Mouse (Mus musculus): ENCODE results near the gene P4ha2.

P4ha2 gene

DNA sequence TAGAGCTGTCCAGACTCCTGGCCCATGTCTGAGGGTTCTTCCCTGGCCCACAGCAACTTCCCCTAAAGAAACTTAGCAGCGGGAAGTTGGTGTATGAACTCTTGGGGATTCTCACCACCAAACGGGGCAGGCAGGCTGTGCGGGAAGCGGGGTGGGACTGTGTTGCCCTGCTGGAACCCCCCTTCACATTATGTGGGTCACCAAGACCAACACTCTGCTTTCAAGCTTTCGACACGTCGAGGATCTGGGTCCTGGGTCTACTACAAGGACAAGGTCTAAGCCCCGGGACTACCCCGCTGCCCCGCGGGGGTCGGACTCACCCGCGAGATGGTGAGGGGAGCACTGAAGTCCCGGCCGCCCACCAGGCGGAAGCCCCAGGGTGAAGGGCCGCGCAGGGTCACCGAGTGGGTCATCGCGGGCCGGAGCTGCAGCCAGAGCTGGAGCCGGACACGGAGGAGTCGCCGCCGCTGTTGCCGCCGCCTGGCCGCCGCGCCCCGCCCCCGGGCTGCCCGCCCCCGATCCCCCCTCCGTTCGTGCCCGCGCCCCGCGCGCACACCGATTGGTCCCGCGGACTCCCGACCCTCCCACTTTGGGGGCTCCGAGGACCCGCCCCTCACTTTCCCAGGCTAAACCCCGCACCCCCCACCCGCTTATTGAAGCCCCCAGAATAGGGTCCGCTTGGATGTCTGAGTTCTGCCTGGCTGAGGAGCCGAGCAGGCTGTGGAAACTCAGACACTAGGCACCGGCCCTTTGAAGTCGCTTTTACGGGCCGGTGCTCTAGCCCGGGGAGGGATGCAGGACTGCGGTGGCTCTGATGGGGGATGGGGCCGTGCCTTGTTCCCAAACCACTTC is 31.1 kb upstream of the P4ha2 start, which contains the start of gene Pdlim4:
Gene Pdlim4, minus strand, starts transcription at position 495 of the 852 bp plus-strand sequence.
- DNase-seq (ENCODE audit: low spot score) = no peak

DNA sequence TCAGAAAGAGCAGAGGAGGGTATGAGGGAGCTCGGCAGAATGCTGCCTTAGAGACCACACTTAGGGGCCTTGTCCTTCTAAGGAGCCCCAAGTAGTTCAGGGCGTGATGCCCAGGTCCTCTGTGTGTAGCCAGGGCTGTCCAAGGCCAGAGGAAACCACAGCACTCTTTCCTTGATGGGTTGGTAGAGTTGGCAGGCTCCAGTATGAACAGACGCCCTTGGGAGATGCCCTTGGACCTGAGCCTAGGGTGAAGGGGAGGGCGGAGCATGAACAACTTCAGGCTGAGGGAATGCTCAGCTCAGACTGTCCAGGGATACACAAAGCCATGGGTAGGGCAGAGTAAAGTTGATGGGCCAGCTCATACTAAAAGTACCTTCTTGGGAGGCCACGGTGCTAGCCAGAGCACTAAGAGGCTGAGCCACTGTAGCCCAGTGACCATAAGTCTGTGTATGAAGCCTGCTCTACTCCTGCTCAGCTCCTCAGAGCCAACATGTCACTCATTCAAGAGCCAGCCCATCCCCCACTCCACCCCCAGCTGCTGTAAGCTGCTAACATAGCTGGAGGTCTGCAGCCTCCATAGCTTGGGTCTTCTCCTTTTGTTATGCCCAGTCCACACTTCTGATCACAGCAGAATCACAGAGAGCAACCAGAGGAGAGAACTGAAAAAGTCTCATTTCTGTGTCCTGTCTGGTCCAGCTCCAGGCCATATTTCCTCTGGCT is 28.0 kb upstream of the P4ha2 start:
- DNase-seq (ENCODE audit: low spot score) = no peak

DNA sequence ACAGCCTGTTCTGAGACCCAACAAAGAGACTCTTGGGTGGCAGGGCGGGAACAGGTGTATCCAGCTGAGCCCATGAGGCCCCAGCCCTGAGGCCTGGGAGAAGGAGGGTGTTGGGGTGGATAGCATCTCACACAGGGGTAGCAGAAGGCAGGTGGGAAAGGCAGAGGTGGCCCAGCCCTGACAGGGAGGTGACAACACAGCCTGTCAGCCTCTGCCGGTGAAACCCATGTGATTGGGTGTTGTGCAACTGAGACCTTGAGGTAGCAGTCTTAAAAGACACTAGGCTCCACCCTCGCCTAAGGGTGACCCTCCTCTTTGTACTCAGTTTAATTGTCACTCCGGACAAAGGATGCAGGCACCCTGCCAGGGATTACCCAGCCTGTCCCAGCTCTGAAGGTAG is 26.6 kb upstream of the P4ha2 start:
- DNase-seq (ENCODE audit: low spot score) = no peak

DNA sequence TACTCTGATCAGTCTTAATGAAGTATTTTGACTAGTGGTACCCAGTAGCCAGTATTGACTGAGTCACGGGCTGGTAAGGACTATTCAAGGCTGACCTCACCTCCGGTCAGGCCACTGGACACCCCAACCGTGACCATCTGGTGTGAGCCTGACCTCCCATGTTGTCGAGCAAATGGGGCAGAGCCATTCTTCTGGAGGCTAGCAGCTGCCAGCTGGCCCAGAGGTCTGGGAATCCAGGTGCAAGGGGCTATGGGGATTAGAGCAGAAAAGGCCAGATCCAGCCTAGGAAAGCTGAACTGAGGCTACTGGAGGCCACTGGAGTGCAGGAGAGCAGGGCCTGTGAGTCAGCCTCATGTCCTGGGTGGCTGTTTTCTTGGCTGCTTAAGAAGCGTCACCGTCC is 24.5 kb upstream of the P4ha2 start:
- no peak for DNase-seq (ENCODE audit: low spot score)

DNA sequence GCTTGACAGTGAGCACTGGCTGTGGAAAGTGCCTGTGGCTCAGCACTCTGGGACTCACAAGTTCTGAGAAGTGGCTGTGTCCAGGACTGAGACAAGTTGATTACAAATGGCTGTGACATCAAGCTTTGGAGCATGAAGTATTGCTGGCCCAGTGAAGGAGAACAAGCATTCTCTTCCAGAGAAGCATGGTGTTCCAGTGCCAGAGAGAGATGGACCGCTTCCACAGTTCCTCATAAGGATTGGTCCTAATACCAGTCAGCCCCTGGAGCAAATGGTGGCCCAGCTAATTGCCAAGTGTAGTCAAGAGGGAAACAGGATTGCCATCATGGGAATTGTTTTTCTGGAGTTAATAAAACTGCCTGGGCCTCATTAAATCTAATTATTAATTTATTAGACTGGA is 23.8 kb upstream of the P4ha2 start:
- DNase-seq (ENCODE audit: low spot score) = no peak

DNA sequence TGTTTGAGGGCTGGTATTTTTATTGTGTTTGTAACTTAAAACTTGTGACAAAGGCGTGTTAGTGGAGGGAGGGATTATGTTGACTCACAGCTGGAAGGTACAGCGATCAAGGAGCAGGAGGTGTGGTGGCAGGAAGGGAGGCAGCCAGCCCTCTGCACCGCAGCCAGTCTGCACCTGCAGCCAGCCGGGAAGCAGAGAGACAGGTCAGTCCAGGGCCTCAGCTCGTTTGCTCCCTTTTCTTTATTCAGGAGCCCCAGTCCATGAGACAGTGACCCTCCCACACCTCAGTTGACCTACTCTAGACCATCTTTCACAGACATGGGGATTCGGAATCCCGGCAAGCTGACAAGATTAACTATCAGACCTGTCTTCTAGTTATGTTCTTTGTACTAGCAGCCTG is 19.5 kb upstream of the P4ha2 start:
- no peak for DNase-seq (ENCODE audit: low spot score)

DNA sequence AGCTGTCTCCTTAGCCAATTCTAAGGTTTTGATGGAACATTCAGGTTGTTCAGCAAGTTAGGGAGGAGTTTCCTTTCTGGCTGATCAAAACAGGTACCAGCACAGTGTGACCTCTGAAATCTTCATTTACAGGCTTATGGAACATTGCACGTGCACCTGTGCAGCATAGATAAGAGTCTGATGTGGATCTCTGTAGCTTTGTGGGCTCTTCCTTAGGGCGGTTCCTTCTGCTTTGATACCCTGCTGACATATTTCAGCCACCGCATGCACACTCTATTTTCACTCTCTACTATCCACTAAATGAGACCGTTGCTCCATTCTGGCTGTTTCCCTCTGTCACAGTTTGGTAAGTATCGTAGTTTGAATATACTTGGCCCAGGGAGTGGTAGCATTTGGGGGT is 17.2 kb upstream of the P4ha2 start:
- DNase-seq (ENCODE audit: low spot score) = no peak

DNA sequence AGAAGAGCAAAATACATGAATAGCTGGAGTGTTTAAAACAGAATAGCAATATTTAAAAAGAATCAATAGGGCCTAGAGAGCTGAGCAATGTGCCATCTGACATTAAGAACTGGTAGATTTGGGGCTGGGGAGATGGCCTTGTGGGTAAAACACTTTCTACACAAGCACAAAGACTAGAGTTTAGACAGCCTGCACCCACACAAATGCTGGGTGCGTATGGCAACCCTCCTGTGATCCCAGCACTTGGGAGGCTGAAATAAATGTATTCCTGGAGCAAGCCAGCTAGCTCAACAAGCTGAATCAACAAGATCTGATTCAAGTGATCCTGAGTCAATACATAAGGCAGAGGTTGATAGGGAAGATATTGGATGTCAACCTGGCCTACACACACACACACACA is 14.9 kb upstream of the P4ha2 start:
- no peak for DNase-seq (ENCODE audit: low spot score)

DNA sequence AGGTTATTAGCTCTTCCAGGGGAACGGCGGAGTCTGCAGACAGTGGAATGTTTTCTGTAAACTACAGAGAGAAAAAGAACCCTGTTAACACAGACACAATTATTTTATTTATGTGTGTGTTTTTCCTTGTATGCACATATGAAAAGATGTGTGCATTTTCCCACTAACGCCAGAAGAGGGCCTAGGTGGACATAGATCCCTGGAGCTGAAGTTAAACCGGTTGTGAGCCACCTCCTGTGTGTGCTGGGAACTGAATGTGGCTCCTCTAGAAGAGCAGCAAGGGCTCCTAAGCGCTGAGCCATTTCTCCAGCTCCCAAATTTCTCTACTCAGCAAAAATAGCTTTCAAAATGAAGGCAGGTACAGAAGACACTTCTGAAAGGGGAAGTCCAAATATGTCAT is 14.1 kb upstream of the P4ha2 start:
- no peak for DNase-seq (ENCODE audit: low spot score)

DNA sequence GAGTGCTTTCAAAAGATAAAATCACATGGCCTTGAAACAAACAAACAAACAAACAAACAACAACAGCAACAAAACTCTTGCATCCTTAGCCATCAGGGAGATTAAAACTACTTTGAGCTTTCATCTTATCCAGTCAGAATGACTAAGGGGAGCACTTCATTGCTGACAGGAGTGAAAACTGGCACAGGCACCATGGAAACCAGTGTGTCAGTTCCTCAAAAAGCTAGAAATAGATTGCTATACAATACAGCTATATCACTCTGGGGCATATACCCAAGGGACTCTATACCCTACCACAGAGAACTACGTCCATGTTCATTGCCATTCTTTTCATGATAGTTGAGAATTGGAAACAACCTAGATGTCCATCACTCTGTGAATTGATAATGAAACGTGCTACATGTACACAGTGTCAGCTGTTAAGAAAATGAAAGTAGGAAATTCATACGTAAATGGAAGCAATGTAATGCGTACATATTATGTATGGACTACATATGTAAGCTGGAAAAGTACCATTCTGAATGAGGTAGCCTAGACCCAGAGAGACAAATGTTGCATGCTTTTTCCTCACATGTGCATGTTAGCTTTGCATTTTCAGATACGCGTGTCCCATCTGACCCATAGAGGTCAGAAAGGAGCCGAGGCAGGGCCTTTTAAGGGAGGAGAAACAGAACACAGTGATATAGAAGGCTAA is 11.5 kb upstream of the P4ha2 start:
- DNase-seq (ENCODE audit: low spot score) = no peak

DNA sequence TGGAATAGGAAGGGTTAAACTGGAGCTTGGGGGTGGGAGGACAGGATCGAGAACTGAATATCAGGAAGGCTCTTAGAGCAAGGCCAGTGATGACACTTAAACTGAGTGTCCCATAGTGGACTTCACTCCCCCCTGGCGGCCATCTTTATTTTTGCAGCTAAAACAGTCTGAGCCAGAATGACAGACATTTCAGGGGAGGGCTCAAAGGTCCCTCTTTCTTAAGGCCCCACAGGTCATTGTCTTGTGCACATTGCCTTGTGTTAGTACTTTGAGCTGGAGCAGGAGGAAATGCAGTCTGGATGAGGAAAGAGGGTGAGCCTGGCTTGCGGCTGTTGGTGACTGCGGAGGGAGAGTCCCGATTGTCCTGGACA is 11.0 kb upstream of the P4ha2 start:
- peak; percentile 51 for DNase-seq (ENCODE audit: low spot score)

DNA sequence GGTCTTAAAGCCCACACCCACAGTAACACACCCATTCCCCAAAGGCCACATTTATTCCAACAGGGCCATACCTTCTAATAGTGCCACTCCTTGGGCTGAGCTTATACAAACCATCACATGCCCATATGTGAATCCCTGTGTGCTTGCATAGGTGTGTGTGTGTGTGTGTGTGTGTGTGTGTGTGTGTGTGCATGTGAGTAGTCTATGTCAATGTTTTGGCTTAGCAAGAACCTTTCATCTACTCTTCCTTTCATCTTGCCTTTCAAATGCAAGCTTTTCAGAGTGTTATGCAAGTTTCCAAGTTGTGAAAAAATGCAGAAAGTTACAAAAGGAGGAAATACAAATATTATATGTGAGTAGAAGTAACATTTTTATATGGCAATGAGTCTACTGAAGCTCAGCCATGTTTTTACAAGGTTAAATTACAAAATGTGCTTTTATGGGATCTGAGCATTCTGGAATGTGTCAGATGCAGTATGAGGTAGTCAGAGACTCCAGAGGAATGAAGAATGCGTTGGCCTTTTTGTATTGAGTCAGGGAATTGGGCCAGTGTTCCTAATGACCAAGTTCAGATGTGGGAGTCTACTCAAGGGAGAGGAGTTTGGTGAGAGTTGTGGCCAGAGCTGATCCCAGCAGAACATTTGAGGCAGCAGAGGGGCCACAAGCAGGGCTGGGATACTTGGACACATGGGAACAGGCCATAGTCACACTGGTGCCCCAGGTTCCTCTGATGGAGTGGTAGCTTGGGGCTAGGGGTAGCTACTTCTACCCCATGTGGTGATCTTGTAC is 9.6 kb upstream of the P4ha2 start:
- DNase-seq (ENCODE audit: low spot score) = no peak

DNA sequence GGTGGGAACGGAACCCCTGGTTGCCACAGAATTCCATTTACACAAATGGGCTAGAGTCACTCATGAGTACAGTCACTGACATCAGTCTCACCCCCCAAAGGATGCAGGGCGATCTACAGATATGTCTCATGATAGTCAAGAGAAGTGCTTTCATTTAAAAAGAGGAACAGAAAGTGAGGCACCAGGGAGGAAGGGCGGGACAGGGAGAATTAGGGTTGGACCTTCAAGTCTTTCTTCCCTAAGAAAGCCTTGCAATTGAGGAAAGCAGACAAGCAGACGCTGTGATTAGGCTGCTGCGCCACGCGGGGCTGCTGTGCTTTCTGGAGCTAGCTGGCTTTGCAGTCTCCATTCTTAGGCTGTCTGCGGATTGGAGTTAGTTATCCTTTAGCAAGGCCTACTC is 8.2 kb upstream of the P4ha2 start:
- no peak for DNase-seq (ENCODE audit: low spot score)

DNA sequence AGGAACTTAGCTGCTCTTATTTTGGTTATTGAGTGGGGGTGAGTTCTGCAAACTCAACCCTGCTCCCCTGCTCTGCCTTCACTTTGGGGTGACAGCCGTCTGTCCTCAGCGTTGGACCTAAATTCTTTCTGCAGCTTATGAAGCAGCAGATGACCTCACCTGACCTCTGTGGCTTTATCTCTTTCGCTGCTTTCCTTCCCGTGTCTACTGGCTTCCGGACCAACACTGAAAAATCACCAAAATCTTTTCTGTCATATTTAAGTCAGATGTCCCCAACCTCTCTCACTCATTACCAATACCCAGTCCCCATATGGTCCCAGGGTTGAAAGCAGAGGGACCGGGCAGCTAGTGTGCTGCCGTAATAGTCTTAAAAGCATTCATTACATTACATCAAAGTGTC is 7.7 kb upstream of the P4ha2 start:
- DNase-seq (ENCODE audit: low spot score) = no peak

DNA sequence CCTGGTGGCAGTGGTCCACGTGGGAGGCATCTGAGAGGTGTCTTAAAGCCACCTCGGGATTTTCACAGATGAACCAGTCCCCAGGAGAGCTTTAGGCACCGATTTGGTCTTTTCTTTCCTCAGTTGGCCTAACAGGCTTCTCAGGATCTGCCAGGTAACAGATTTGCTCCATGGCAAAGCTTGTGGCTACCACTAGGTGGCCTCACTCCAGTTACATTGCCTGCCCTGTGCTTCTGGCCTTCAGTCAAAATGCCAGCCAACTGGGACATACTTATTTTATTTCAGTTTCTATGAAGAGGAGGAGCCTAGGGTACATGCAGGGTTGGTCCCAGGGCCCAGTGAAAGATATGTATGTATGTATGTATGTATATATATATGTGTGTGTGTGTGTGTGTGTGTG is 6.9 kb upstream of the P4ha2 start:
- no peak for DNase-seq (ENCODE audit: low spot score)

DNA sequence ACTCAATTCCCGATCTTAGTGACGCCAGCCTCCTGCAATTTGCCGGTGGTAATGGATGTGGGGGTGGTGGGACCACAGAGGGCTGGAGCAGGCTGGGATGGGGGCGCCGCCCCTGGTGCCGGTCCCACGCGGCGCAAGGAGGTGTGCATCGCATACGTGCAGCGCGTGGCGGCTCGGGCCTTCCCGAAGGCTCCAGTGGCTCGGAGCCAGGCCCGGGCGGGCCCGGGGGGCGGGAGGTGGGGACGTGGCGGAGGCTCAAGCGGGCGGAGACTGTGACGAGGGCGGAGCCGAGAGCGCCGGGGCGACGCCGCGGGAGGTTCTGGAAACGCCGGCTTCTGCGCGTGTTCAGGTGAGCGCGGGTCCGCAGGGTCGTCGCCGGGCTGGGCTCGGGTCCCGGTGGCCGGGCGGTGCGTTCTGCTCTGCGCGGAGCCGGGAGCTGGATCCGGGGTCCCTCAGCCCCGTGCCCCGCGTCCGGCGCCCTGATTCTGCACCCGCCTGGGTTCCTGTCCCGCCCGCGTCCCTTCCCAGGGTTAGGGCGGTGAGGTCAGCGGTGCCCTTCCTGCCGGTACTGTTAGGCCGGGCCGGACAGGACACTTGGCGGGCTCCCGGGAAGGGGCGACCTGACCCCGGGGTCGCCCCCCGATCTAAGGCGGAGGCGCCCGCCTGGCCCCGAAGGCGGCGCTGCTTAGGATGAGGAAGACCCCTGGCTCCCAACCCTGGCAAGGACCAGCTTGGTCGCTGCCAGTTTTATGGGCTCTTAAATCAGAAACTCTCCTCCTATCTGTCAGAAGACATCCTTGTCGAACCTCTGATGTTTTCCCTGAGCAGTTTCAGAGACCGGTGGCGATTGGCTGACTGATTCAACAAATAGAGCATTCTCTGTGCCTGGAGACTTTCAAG is 1.0 kb downstream of the P4ha2 start:
- DNase-seq (ENCODE audit: low spot score) = no peak

DNA sequence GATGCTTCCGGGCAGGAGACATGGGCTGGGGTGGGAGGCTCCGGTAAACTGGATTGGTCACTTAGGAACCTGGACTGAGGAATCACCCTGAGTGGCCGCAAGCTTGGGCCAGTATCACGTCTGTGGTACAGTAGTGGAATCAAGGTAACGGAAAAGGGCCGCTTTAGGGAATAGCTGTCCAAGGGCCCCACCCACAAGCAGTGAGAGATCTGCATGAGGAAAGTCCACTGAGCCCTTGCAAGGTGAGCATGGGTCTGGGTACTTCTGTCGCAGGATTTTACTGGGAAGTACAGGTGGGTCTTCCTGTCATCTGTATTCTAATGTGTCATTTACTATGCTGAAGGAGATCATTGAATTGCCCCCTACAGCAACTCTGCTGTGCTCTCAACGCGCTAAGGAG is 1.8 kb downstream of the P4ha2 start:
- no peak for DNase-seq (ENCODE audit: low spot score)

DNA sequence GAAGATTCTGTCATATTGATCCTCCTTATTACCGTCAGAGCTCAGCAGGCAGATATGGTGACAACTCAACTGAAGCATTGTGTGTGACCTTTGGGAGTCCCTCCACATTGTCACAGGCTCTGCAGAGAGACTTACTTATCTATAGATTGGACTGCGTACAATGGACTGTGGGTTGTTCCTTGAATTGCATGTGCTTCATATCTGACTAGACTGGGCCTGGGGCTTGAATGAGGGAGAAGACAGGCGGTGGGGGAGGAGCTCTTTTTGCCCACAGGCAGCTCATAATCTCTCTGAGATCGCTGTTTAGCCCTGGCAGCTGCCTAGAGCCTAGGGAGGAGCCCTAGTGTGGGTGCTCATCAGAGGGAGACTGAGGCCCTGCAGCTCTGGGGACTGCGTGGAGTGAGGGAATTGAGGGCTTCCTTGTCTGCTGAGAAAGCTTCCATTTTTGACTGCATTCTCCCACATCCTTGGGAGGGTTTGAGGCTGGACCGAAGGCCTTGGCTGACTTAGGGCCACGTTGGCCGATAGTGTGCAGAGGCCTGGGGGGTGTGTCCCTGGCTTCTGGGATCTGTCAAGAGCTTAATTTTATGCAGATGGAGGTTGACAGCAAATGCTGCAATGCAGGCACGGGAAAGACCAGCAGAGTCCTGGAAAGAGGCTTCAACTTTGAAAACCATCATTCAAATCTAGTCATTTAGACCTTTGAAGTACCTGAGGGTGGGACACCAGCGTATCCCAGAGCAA is 3.0 kb downstream of the P4ha2 start:
- no peak for DNase-seq (ENCODE audit: low spot score)

DNA sequence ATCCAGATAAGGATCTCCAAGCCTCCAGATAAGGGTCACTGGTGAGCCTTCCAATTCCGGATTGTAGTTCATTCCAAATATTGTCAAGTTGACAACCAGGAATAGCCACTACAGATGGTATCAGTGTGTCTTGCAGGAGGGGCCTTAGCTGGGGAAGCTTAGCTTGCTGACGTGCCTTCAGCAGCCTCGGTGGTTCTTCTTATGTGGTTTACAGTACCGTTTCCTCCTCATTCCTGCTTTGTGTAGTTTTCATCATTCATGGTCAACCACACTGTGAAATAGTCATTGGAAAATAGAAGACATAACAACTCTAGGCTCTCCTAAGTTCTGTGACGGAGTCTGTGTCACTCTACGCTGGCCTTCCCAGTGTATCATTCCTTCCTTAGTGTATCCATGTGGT is 5.1 kb downstream of the P4ha2 start:
- no peak for DNase-seq (ENCODE audit: low spot score)

DNA sequence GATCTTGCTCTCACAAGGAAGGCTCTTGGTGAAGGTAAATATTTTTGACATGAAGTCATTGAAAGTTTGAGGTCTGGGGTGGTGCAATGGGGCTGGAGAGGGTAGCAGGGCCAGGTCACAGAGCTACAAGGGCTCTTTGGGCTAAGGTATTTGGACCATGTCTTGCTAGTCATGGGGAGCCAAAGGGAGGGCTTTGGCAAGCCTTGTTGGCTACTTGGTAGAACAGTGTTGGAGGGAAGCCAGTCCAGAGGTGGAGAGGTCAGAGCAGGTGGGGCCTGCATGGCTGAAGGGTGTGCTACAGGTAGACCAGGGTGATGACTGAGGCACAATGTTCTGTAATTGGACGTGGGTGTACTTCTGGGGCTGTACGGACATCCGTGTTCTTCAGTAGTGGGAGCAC is 6.8 kb downstream of the P4ha2 start:
- no peak for DNase-seq (ENCODE audit: low spot score)

DNA sequence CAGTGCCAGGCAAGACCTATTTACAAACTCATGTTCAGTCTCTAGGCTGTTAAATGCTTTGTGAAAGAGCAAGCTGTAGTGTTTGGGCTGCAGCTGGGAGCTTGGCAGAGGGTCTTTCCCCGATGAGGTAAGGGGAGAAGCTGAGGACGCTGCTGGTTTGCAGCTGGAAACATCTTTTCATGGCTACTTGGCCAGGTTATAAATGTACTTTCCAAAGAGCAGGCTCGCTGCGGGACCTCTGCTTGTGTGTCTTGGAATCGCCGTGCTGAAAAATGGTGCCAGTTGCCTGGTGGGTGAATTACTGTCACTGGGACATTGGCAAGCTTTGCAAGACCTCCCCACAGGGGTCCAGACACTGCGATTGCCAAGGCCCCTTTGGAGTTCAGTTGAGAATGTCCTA is 7.3 kb downstream of the P4ha2 start:
- no peak for DNase-seq (ENCODE audit: low spot score)
